Mouse (Mus musculus): ENCODE data around the gene Gpd2.

The Gpd2 gene

DNA sequence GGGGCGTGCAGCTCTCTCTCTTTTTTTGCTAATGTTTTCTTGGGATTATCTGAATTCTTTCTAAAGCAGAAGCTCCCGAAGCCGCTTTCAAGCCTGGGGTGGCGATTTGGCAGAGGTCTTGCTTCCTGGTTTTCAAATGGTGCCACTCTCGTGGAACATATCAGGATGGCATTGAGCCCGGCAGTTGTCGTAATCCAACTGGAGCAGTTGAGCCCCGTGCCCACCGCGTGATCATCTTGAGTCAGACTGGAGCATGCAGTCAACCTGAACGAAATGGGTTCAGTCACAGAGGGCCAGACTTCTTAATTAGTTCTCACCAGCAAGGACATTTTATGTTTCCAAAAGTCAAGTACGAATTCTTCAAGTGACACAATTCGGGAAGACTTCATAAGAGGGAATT lies 158.6 kb downstream of the Gpd2 start:
- DNase-seq, result no peak

DNA sequence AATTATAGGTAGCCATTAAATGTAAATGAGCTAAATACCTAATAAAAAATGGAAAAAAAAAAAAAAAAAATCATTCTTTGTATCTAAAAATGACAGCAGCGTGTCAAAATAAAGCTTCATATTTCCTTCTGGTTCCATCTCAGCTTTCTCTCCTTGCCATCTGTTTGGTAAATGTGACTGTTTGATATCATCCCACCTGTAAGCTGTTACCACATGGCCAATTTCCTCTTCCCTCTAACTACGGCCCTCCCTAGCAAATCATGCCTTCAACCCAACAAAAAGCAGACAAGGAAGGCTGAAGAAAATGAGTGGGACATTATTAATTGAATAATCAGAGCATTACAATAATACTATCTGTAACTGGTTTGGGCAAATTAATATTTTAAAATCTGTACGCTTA lies 160.3 kb downstream of the Gpd2 start:
- no peak for DNase-seq

DNA sequence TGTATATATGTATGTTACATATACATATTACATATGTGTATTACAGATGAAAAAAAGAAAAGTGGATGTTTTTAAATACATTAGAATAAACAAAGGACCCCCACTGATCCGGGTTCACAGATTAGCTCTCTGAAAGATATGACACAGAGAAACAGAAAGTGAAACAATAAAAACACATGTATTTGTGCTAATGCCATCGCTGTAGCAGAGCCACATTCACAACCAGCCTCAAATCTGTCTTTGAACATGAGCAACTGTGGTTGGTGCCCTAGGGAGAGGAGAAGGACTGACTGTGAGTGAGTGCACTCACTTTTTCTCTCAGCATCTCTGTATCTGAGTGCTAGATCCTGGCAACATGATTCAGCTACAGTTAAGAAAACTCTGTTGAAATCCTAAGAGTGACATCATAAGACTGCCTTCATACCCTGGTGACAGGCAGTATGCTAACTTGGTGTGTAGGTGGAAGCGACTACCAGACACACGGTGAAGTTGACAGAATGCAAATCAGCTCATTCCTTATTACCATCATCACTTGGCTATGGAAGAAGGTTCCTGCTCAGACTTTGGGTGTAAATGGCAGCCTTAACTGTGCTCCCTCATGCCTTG lies 170.1 kb downstream of the Gpd2 start:
- DNase-seq, result no peak

DNA sequence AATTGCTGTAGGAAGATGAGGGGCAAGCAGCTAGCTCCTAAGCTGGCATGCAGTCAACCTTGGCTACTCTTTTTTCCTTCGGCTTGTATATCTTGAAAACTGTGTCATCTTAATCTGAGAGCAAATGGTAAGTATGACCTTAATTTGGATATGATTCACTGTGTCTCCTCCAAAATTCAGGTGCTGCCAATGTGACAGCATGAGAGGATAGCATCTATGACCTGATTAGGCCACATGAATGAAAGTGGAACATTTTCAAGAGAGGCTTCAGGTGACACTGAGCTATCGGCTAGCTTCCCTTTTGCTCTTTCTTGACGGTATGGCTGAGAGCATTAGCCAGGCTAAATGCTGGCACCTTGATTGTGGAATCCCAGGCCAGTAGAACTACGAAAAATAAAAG lies 171.0 kb downstream of the Gpd2 start:
- no peak for DNase-seq

DNA sequence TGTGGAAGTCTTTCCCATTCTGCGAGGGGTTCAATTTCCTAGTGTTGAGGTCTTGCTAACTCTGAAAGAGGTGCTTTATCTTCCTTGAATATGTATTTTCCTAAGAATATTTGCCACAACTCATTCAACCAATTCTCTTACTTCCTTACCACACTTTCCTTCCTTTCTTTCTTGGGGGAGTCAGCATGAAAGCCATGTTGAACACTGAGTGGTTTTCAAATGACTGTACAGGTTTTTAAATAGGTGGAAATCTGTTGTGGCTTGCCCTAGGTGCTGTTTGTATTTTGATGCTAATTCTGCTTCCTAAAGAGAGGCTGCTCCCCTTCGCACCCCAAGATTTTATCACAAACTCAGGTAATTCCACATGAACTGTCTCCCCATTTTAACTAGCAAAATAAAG lies 174.1 kb downstream of the Gpd2 start:
- no peak for DNase-seq

DNA sequence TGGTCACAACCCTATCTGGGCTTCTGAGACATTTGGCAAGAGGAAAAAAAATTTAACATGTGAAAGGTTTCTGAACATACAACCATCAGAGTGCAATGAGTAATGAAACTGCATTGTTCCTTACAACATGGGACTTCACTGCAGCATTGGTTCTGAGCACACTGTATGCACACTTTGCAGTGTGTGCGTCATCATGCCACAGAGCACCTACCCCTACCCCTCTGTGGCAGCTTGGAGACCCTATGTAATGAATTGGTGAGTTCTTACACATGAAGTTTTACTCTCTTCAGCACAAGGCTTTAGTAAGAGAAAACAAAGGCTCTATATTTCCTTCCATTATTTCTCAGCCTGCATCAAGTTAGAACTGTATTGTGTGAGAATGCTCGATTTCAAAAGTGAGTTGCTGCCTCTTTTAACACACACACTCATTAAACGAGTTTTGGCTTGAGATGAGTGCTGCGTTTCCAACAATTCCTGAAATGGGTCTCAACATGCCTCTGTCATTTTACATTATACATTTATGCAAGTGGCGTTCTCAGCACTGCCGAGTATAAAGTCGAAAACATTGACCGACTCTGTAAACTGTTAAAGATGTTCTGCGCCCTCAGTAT lies 177.2 kb downstream of the Gpd2 start:
- DNase-seq, result no peak

DNA sequence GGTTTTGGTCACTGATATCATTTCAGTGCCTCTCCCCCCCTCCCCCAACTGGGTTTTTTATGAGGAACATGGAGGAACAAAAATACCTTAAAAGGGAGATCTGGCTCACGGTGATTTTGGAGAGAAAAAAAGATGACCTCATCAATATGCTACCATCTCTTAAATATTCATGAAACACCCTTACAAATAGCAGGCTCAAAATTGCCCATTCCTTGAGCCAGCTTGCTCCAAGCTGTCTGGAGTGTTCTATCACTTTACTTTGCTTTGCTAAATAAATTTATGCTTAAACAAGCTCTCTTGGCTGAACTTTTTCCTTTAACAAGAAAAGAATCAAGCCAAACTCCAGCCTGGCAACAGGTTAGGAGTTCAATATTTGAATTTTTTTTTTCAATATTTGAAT lies 179.3 kb downstream of the Gpd2 start:
- no peak for DNase-seq
